Mouse (Mus musculus) ES-E14 (cell line): ENCODE results near the gene Sel1l3.

Source experiments
- HCFC1 ChIP-seq: IDR thresholded peaks from 2 replicates; pipeline ENCODE4 v1.6.1; 2012; ENCODE audit warnings: low read length, inconsistent platforms, borderline replicate concordance; ENCODE audit not compliant: insufficient read depth
- MAFK ChIP-seq: IDR thresholded peaks from 2 replicates; pipeline ENCODE4 v1.6.1; 2014; ENCODE audit warnings: mild to moderate bottlenecking, low read depth, low read length, inconsistent platforms; ENCODE audit not compliant: insufficient read depth
- ZC3H11A ChIP-seq: IDR thresholded peaks from 2 replicates; pipeline ENCODE4 v1.6.1; 2012; ENCODE audit warnings: low read depth, mild to moderate bottlenecking, inconsistent platforms, low read length, borderline replicate concordance
- ZNF384 ChIP-seq: IDR thresholded peaks from 2 replicates; pipeline ENCODE4 v1.6.1; 2012; ENCODE audit warnings: low read depth, low read length, inconsistent platforms

DNA sequence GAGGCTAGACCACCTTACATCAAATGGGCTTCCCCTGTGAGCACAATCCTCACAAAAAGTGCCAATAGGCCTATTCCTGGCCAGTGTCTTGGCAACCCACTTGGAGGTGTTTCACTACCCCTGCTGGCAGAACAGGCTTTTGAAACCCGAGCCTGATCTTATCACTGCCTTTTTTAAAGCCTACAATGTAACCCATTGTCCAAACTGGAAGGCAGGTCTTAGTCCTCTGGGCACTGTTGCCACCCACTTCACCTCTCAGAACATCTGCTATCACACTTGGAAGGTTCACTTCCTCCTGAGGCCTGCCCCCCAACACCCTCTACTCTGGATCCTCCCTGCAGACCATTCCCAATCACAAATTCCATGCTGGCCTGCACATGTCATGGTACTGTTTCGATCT, 27.4 kb upstream of the Sel1l3 start:
- TF ChIP-seq ZC3H11A (no peak), HCFC1 (no peak), MAFK (no peak), ZNF384 (no peak)
